Mouse (Mus musculus) kidney, adult 9 months (tissue): ENCODE results near the gene Il1r1.

Source experiments
- DNase-seq: peaks from one replicate; pipeline ENCODE4 v3.0.0; 2022

Il1r1 gene

GRCm38 (mm10) chr1:40324955-40325702 is 100.2 kb downstream of the Il1r1 start:
- DNase-seq, result no peak

- DNase-seq, result no peak
These were observed 100.9 kb downstream of the Il1r1 start for GRCm38 (mm10) chr1:40325711-40326327.

- DNase-seq, result no peak
These were observed 102.7 kb downstream of the Il1r1 start for GRCm38 (mm10) chr1:40327604-40328003.

GRCm38 (mm10) chr1:40329526-40329925 is 104.6 kb downstream of the Il1r1 start:
- DNase-seq, result no peak

GRCm38 (mm10) chr1:40330181-40330580 is 105.3 kb downstream of the Il1r1 start:
- DNase-seq, result no peak

- DNase-seq, result no peak
These were observed 114.5 kb downstream of the Il1r1 start for GRCm38 (mm10) chr1:40339346-40339745.

- DNase-seq, result no peak
These were observed 115.2 kb downstream of the Il1r1 start for GRCm38 (mm10) chr1:40340102-40340501.

GRCm38 (mm10) chr1:40352158-40352903 is 127.5 kb downstream of the Il1r1 start:
- DNase-seq, result no peak

GRCm38 (mm10) chr1:40352904-40353286 is 128.0 kb downstream of the Il1r1 start:
- no peak for DNase-seq

- DNase-seq, result no peak
These were observed 129.8 kb downstream of the Il1r1 start for GRCm38 (mm10) chr1:40354665-40355064.

- no peak for DNase-seq
These were observed 130.6 kb downstream of the Il1r1 start for GRCm38 (mm10) chr1:40355431-40355843.

- DNase-seq, result no peak
These were observed 131.1 kb downstream of the Il1r1 start for GRCm38 (mm10) chr1:40355904-40356521.

- no peak for DNase-seq
These were observed 133.0 kb downstream of the Il1r1 start for GRCm38 (mm10) chr1:40357921-40358320.

- DNase-seq, result no peak
These were observed 133.5 kb downstream of the Il1r1 start for GRCm38 (mm10) chr1:40358351-40358750.

- DNase-seq, result no peak
These were observed 133.9 kb downstream of the Il1r1 start for GRCm38 (mm10) chr1:40358771-40359181.

GRCm38 (mm10) chr1:40359731-40360130 is 134.9 kb downstream of the Il1r1 start:
- no peak for DNase-seq

- no peak for DNase-seq
These were observed 136.1 kb downstream of the Il1r1 start for GRCm38 (mm10) chr1:40360969-40361368.

GRCm38 (mm10) chr1:40361596-40361995 is 136.7 kb downstream of the Il1r1 start:
- no peak for DNase-seq

GRCm38 (mm10) chr1:40362784-40363183 is 137.9 kb downstream of the Il1r1 start:
- no peak for DNase-seq
